Mouse (Mus musculus): Measurements from ENCODE around the gene Cep164.
"Not testable (repeated sequence)": the region's sequence is repeated elsewhere in the genome, so short reads cannot be mapped to it uniquely, and the experiment has no call there.

The Cep164 gene

GRCm38 (mm10) chr9:45828291-45828963 lies at the start of gene Cep164:
TSS of gene Cep164 (minus strand) at chr9:45828691.
- DNase-seq (ENCODE audit: extremely low spot score), result peak; percentile 89

DNA sequence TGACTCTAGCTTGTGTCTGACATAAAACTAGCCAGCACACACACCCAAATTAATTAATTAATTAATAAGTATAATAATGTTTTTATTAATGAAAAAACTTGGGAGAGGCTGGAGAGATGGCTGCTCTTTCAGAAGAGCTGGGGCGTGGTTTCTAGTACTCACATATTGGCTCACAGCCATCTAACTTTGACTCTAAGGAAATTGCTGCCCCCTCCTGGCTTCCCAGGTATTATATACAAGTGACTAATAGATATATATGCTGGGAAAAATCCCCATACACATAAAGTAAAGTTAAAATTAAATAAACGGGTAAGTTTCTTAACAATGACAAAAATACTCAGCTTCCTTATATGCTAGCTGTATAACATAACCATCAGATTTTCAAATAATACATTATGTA lies 49.4 kb upstream of the Cep164 start:
- DNase-seq (ENCODE audit: extremely low spot score), result no peak

DNA sequence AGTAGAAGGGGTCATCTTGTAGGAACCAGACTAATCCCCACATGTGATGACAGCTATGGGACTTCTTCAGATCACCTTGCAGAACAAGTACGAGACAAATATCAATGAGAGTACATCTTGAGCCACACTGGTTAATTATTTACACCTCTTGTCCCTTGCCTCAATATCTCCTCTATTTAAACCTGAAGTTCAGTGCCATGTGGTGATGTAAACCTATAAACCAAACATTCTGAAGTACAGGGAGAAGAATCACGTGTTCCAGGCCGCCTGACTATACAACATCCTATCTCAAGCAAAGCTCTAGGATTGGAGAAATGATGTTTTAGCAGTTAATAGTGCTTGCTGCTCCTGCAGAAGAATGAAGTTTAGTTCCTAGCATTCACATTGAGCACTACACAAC lies 41.8 kb upstream of the Cep164 start:
- no peak for DNase-seq (ENCODE audit: extremely low spot score)

GRCm38 (mm10) chr9:45869181-45869580 lies 40.7 kb upstream of the Cep164 start:
- DNase-seq (ENCODE audit: extremely low spot score), result no peak

- DNase-seq (ENCODE audit: extremely low spot score), result no peak
Measured at GRCm38 (mm10) chr9:45861813-45862212, 33.3 kb upstream of the Cep164 start.

DNA sequence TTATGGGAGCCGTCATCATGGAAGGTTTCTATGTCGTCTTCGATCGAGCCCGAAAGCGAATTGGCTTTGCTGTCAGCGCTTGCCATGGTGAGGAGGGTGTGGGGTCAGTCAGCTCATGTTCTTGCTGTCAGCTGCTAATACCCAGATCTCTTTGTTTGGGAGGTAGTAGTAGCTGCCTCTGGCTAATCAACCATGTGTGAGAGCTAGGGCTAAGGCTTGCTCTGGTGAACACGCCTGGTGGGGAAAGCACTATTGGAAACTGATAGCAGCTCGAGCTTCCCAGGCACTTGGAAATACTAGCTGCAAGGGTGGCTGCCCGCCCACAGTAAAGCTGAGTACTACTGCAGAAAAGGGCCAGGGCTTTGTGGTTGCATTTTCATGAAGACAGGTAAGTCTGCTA lies 30.9 kb upstream of the Cep164 start:
- no peak for DNase-seq (ENCODE audit: extremely low spot score)

GRCm38 (mm10) chr9:45854136-45854535 lies 25.6 kb upstream of the Cep164 start:
- no peak for DNase-seq (ENCODE audit: extremely low spot score)

DNA sequence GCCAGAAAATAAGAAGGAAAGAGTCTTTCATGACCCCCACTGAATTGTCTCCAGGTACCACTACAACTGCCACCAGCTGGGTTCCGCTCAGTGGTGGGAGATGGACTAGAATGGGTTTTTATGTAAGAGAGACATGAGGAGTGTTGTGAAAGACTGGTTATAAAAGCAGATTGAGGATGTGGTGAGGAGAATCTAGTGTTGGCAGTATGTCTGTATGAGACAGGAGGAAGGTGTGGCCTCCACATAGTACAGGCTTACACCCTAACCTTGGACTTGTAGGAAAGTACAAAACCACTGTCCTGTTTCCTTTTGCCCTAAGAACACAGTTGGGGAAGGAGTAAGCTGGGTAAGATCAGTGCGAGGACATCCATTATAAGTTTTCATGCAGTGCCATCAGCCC lies 25.2 kb upstream of the Cep164 start:
- DNase-seq (ENCODE audit: extremely low spot score), result no peak

DNA sequence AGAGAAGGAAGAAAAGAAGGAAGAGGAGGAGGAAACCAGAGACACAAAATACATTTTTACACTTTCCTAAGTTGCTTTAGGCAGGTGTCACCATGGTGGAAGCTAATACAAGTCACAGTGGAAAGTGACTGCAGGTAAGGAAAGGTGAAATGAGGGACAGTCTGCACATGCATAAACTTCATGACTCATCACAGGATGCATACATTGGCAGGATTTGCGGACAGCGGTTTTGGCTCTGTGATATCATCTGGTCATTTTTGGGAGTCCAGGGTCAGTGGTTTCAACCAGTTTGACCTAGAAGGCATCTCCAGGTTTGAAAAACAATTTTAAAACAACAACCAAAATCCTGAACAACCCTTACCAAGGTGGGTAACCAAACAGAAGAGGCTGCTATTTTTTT lies 23.3 kb upstream of the Cep164 start:
- DNase-seq (ENCODE audit: extremely low spot score), result no peak

- no peak for DNase-seq (ENCODE audit: extremely low spot score)
Measured at GRCm38 (mm10) chr9:45851330-45851729, 22.8 kb upstream of the Cep164 start.

DNA sequence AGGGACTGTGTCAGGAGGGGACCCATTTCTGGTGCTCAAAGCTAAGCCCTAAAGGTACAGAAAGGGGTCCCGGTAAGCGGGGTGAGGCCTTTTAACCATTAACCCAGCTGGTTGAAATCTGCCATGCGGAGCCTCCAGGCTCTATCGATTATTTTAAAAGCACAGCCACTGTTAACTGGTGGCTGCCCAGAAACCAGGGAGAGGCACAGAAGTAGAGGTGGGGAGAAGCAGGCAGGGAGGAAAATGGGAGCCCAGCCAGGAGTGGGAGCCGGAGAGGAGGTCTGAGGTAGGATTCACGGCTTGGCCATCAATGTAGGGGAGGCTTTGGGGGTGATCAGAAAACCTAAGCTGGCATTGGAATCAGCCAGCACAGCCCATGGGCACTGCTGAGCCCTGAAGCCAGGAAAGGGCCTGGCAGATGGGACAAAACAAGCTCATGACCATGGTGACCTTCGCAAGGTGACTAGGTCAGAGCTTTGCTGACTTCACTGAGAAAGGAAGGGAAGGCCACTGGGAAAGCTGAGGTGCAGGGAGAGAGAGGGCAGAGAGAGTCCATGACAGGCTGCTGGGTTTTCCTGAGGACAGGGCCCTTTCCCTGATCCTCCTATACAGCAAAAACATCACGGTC lies 22.2 kb upstream of the Cep164 start:
- no peak for DNase-seq (ENCODE audit: extremely low spot score)

DNA sequence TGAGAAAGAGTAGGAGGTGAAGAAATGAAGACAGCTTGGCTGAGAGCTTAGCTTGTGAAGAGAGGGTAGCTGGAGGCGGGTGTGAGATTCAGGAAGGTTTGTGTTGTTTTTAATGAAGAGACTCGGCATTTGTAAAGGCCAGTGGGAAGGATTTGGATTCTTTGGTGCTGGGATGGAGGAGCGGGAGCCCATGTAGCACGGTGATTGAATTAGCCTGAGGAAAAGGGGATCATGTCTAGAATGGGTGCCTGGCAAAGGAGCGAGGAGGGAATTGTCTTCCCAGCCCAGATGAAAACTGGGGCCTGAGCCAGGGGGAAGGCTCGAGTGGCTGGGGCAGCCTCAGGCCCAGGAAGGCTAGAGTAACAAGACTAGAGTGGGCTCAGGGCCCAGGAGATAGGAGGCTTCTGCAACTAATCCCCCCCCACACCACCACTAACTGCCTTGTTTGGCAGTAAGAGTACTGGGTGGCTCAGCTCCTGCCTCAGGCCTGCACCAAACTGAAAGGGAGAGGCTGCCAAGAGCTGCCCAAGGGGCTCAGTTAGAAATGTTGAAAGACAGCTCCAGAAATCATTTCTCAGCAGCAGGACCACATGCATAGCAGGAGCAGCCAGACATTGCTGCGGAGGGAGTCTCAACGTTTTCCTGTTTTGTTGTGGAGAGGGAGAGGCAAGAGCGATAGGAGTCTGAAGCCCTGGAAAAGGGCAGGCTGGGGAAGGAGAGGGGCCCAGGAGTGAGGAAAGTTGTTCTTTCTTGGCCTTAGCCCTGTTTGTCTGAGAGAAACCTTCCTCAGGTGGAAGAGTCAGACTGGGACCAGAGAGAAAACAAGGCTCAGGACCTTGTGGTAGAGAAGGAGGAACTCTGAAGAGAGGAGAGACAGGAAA lies 21.3 kb upstream of the Cep164 start:
- DNase-seq (ENCODE audit: extremely low spot score), result no peak

DNA sequence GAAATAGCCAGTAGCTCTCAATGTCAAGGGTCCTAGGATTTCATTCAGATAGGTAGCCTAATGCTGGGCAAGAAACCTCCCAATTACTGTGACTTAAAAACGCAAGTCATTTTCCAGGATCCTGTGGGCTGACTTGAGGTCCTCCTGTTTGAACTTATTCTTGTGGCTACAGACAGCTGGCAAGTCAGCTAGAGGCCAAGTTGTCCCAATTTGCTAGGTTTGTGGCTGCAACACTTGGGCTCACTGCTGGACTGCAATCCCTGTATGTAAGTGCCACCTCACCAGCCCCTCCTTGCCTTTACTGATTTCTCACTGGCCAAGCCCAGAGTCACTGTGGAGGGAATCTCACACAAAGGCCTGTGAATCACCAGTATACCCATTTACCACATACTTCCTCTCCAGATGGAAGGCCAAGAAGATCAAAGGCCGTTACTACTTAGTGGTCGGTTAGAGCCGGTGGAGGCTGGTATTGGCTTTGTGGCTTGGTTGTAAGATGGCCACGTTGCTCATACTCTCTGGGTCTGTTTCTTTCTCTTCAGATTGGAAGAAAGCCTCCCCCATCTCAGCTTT lies 18.5 kb upstream of the Cep164 start:
- no peak for DNase-seq (ENCODE audit: extremely low spot score)

DNA sequence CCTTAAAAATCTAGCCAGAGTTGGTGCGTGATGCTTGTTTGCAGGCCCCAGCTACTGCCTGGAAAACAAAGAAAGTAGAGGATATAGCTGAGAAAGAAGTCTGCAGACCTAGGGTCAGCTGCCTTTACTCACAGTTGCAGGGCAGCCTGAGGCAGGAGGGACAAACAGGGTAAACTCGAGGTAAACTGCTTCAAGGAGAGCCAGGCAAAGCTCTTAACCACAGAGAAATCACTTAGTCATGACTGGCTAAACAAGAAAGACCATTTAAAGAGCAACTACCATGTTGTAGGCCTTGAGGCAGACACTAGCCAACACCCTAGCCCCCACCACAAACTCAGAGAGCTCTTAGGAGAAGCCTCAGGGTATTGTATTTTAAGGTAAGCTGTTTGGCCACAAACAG lies 17.7 kb upstream of the Cep164 start:
- not testable (repeated sequence) for DNase-seq (ENCODE audit: extremely low spot score)

GRCm38 (mm10) chr9:45845541-45845940 lies 17.1 kb upstream of the Cep164 start:
- no peak for DNase-seq (ENCODE audit: extremely low spot score)

DNA sequence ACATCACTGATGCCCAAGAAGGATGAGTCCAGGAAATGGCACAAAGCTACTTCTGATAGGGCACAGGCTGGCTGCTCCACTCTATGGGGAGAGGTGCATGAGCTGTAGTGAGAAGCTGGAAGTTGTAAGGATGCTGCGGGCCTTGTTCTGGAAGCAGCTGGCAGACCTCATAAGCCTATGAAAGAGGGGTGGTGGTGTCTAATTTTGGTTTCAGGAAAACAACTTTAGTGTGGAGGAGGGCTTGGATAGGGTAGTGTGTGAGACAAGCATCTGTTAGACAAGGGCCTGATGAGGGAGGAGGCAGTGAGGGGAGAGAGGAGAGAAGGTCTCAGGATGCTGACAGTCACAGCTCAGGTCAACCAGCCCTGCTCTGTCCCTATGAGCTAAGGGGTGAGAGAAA lies 15.3 kb upstream of the Cep164 start:
- no peak for DNase-seq (ENCODE audit: extremely low spot score)

DNA sequence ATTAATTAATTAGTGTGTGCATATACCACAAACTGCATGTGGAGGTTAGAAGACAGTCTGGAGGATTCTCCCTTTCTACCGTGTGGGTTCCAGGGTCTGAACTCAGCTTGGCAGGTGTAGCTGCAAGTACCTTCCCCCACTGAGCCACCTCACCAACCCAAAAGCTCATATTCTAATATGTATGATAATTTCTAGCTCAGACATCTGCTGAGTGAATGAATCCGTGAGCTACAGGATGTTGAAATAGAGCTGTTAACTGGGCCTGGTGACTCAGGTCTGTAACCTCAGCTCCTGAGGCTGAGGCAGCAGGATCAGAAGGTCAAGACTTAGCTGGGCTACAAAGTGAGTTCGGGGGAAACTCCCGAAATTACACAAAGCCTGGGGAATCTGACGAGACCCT lies 14.5 kb upstream of the Cep164 start:
- DNase-seq (ENCODE audit: extremely low spot score), result no peak

DNA sequence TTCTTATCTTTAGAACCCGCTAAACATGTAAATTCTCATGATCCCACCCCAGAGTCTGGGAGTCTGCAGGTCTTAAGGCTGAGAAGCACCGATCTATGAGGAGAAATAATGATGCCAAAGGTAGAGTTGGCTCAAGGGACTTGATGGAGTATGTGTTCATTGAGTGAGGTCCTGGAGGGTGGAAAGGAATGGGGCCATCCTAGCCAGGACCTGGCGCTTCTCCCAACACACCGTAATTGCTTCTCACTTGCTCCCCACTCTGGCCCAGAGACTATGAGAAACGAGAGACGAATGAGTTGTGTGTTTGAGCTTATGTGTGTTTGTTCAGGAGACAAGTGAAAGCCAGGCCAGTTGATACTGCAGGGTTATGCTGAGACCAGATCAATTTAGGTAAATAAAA lies 13.0 kb upstream of the Cep164 start:
- DNase-seq (ENCODE audit: extremely low spot score), result no peak

GRCm38 (mm10) chr9:45840331-45840730 lies 11.8 kb upstream of the Cep164 start:
- no peak for DNase-seq (ENCODE audit: extremely low spot score)

- DNase-seq (ENCODE audit: extremely low spot score), result no peak
Measured at GRCm38 (mm10) chr9:45839982-45840300, 11.4 kb upstream of the Cep164 start.

- DNase-seq (ENCODE audit: extremely low spot score), result no peak
Measured at GRCm38 (mm10) chr9:45839139-45839981, 10.9 kb upstream of the Cep164 start.

Measured in embryo, embryonic 9.5 days (tissue).